ENCODE assay signal across 26 mouse cellular contexts in genomic region chr2:170646201-170646600, GRCm38 (mm10). TPM values are rescaled to one million over a fixed set of nuclear protein-coding genes. Genes with fewer than 3 reads are reported as not detected.
"Had no signal": no experiment of that assay in that cellular context is flagged by ENCODE, and none has a peak within 500 bp of the region (broad histone marks: within the 10 kb centered on the region; RNA-seq: fewer than 3 reads in every experiment).

No protein-coding gene starts in this region.

- DNase-seq: liver, postnatal 0 days; lung, adult 2 months; lung, postnatal 14 days; lung, postnatal 36 days; midbrain, embryonic 14.5 days; retina, postnatal 1 day; right cerebral cortex, postnatal 14 days; right cerebral cortex, postnatal 4 days; spleen, adult 18-20 months; thymus, adult 18-20 months; thymus, postnatal 14 days; thymus, postnatal 36 days had no signal

- H3K27ac ChIP-seq: liver, embryonic 15.5 days; lung, embryonic 15.5 days; midbrain, embryonic 10.5 days; midbrain, embryonic 12.5 days; neural tube, embryonic 13.5 days; neural tube, embryonic 15.5 days had no signal

- ATAC-seq: liver, postnatal 0 days; lung, postnatal 0 days; midbrain, embryonic 16.5 days had no signal

- H3K27me3 ChIP-seq: liver, embryonic 15.5 days; lung, embryonic 15.5 days; midbrain, embryonic 12.5 days; neural tube, embryonic 13.5 days; neural tube, embryonic 15.5 days had no signal

- H3K9me3 ChIP-seq: liver, embryonic 15.5 days; lung, embryonic 15.5 days; midbrain, embryonic 10.5 days; midbrain, embryonic 12.5 days; neural tube, embryonic 13.5 days; neural tube, embryonic 15.5 days had no signal

- H3K4me1 ChIP-seq: liver, embryonic 15.5 days; neural tube, embryonic 15.5 days had no signal

- H3K4me3 ChIP-seq: liver, embryonic 15.5 days; lung, embryonic 15.5 days; midbrain, embryonic 10.5 days; midbrain, embryonic 12.5 days; myocyte; neural tube, embryonic 13.5 days; neural tube, embryonic 15.5 days had no signal

- H3K9ac ChIP-seq: liver, embryonic 15.5 days; liver, postnatal 0 days; lung, embryonic 15.5 days; midbrain, embryonic 12.5 days; neural tube, embryonic 13.5 days; neural tube, embryonic 15.5 days had no signal

- H3K4me2 ChIP-seq: liver, embryonic 15.5 days; lung, embryonic 15.5 days; midbrain, embryonic 12.5 days; neural tube, embryonic 13.5 days; neural tube, embryonic 15.5 days had no signal

- H3K36me3 ChIP-seq: liver, embryonic 15.5 days; lung, embryonic 15.5 days; midbrain, embryonic 10.5 days; midbrain, embryonic 12.5 days; neural tube, embryonic 13.5 days; neural tube, embryonic 15.5 days had no signal

RNA-seq across cellular contexts. Expression of gene 4930470P17Rik, which starts 44.4 kb away (rescaled TPM):
- polyA plus RNA-seq: liver, embryonic 15.5 days; liver, postnatal 0 days; lung, adult 2 months; lung, embryonic 15.5 days; lung, postnatal 0 days; midbrain, embryonic 10.5 days; midbrain, embryonic 12.5 days; midbrain, embryonic 14.5 days; midbrain, embryonic 16.5 days; myocyte; neural tube, embryonic 11.5 days; neural tube, embryonic 13.5 days; small intestine, adult 2 months; stomach, embryonic 14.5 days; stomach, embryonic 16.5 days; thymus, postnatal 0 days had no signal
